Mouse (Mus musculus) lung, embryonic 15.5 days (tissue): ENCODE measurements around the gene Dock3. TPM values are rescaled to one million over a fixed set of nuclear protein-coding genes. Genes with fewer than 3 reads are reported as not detected.
A peak's percentile ranks its signal among the peaks of the same experiment; 100 is the strongest.

Experiments
- ATAC-seq: fragments of 200-750 bp; cut with Nextera tagmentation; 2 replicates; pipeline ENCODE4 v1.8.0; 2017; ENCODE audit warnings: moderate number of reproducible peaks, borderline replicate concordance; ENCODE audit not compliant: low FRiP score, low TSS enrichment; ENCODE audit errors: extremely low read depth
- H3K27ac ChIP-seq: fragments of 300-500 bp; sonication (generic); 2 replicates; pipeline ENCODE4 v1.5.1; 2015; ENCODE audit warnings: moderate library complexity, mild to moderate bottlenecking, inconsistent platforms
- H3K27me3 ChIP-seq: fragments of 300-500 bp; sonication (generic); 2 replicates; pipeline ENCODE4 v1.6.1; 2015; ENCODE audit warnings: inconsistent platforms
- H3K36me3 ChIP-seq: fragments of 300-500 bp; sonication (generic); 2 replicates; pipeline ENCODE4 v1.6.1; 2015; ENCODE audit warnings: inconsistent platforms
- H3K4me1 ChIP-seq: fragments of 300-500 bp; sonication (generic); 2 replicates; pipeline ENCODE4 v1.6.1; 2015; ENCODE audit warnings: inconsistent platforms
- H3K4me2 ChIP-seq: fragments of 300-500 bp; sonication (generic); 2 replicates; pipeline ENCODE4 v1.6.1; 2015; ENCODE audit warnings: inconsistent platforms, mild to moderate bottlenecking, moderate library complexity
- H3K4me3 ChIP-seq: fragments of 300-500 bp; sonication (generic); 2 replicates; pipeline ENCODE4 v1.5.1; 2015; ENCODE audit warnings: mild to moderate bottlenecking, inconsistent platforms
- H3K9ac ChIP-seq: fragments of 300-500 bp; sonication (generic); 2 replicates; pipeline ENCODE4 v1.6.1; 2015; ENCODE audit warnings: inconsistent platforms
- H3K9me3 ChIP-seq: fragments of 300-500 bp; sonication (generic); 2 replicates; pipeline ENCODE4 v1.6.1; 2016; ENCODE audit warnings: inconsistent platforms
- WGBS: fragments of 180-500 bp; shearing (Covaris S2); methylation state at CpG from one replicate; pipeline ENCODE4 v1.1.7; 2015; 5-methylcytosine and 5-hydroxymethylcytosine counted together
- polyA plus RNA-seq: library from polyadenylated mRNA; unstranded; fragments of >200 nt; fragmentation: Nextera tagmentation; extraction: Ambion mirVana; gene quantifications from 2 replicates; pipeline ENCODE4 v1.2.1, GENCODE M21; 2015

Dock3 gene
- polyA plus RNA-seq, 1 experiment from 2014 or later: 0.27 TPM

DNA sequence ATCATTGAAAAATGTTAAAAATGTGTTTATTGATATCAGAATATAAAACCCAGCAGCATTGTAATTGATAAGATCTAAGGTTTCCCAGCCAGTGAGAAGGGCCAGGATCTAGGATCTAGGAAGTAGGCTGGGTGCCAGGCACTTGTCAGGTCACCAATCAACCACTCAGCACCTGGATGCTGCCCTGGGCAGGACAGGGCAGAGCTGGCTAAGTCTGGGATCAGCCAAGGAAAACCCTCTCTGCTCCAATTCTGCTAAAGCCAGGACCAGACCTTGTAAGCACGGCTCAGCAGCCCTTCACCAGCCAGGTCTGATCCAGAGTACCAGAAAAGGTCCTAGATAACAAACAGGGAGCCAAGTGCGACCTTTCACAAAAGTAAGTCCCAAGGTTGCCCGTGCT is 23.2 kb upstream of the Dock3 start:
- WGBS: 75% methylated on average over 3 of the region's 3 CpGs
- H3K9ac ChIP-seq: no peak overlapping the region

DNA sequence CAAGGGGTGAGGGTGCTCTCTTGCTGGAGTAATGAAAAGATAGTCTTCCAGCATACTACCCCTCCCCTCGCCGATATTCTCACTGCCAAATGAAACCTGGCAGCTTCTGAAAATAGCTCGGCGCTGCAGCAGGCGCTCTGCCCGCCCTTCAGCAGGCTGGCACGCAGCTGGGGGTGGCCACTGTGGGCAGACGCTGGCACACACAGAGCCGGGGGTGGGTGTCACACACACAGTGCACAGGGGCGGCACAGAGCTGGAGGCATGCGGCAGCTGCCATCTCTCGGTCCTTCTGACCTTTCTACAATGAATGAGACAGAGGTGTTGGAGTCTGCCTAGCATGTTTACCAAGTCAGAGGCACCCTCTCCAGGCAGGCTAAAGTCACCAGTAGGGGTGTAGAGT is 22.8 kb upstream of the Dock3 start:
- ATAC-seq: no peak

More for the DNA sequence above, 23.2 kb upstream of the Dock3 start:
- Histone ChIP-seq H3K4me3 (no peak overlapping the region), H3K36me3 (no peaks in the 10 kb centered on the region), H3K4me1 (0 out of 2 replicates have a peak, but pooled peaks cover 2% of the 10 kb centered on the region), H3K27me3 (peaks cover 5% of the 10 kb centered on the region; the same call in 1 of the 2 replicates), H3K27ac (no peak overlapping the region), H3K4me2 (no peak overlapping the region), H3K9me3 (no peaks in the 10 kb centered on the region)
- ATAC-seq: no peak

DNA sequence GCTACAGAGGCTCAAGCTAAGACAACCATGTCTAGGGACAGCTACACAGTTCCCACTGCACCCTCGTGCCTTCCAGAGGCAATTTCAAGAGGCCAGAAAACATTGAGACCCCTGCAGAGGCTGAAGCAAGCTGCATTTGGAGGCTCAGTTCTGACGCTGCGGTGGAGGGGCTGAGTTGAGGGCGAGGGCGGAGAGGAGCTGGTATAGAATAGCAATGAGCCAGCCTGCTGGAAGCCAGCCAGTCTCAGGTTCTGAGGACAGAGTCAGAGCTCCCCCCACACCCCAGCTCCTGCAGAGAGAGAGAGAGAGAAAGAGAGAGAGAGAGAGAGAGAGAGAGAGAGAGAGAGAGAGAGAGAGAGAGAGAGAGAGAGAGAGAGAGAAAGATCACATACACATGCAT is 20.5 kb upstream of the Dock3 start:
- WGBS: 19% methylated on average over 5 of the region's 5 CpGs
- Histone ChIP-seq H3K36me3 (no peaks in the 10 kb centered on the region), H3K27me3 (peaks cover 5% of the 10 kb centered on the region; the same call in 1 of the 2 replicates), H3K9me3 (no peaks in the 10 kb centered on the region), H3K9ac (no peak overlapping the region), H3K4me3 (no peak overlapping the region), H3K4me2 (no peak overlapping the region), H3K4me1 (0 out of 2 replicates have a peak, but pooled peaks cover 2% of the 10 kb centered on the region), H3K27ac (no peak overlapping the region)
- ATAC-seq: no peak

More for the DNA sequence above, 22.8 kb upstream of the Dock3 start:
- no peaks in the 10 kb centered on the region for H3K9me3 ChIP-seq
- WGBS: 53% methylated on average over 12 of the region's 12 CpGs
- no peaks in the 10 kb centered on the region for H3K36me3 ChIP-seq
- H3K9ac ChIP-seq: no peak overlapping the region
- H3K27ac ChIP-seq: no peak overlapping the region
- 0 out of 2 replicates have a peak, but pooled peaks cover 2% of the 10 kb centered on the region for H3K4me1 ChIP-seq
- peaks cover 5% of the 10 kb centered on the region; the same call in 1 of the 2 replicates for H3K27me3 ChIP-seq
- H3K4me2 ChIP-seq: no peak overlapping the region
- H3K4me3 ChIP-seq: no peak overlapping the region

DNA sequence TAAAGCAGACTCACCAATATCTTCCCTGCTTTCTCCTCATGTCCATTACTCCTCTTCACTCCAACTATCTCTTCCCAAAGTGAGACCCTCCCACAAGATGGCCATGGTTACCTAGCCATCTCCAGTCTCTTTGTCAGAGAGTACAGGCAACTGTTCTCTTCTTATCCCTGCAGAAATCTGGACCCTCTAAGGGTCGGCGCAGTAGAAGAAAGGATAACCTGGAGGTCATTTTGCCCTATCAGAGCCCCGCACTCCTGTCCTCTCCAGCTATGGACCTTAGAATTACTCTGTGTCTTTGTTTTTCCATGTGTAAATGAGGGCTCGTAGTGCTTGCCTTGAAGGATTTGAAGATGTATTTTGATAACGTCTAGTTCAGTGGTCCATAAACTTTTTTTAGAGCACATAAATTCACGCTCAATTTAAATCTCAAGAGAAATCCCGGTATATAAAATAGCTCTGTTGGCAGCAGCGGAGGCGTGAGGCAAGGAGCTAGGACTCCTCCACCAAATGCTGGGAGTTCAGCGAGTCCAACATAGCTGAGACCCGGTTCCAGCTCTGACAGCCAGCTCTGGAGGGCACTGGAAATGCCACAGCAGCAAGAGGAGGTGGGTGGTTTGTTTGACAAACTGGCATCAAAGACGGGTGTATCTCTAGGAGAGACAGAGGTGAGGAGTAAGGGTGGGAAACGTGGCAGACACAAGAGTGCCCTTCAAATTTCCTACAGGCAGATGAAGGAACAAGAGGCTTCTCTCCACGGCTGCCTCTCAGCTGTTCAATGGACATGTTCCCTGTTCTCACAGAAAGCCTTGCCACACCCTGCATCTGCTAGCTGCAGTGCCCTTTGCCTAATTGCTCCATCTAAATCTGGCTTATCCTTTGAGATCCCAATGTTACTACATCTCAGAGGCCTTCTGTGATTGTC is 19.0 kb upstream of the Dock3 start:
- Histone ChIP-seq H3K27ac (no peak overlapping the region), H3K4me2 (no peak overlapping the region), H3K4me1 (0 out of 2 replicates have a peak, but pooled peaks cover 2% of the 10 kb centered on the region), H3K9ac (no peak overlapping the region), H3K36me3 (no peaks in the 10 kb centered on the region), H3K9me3 (no peaks in the 10 kb centered on the region), H3K4me3 (no peak overlapping the region), H3K27me3 (peaks cover 5% of the 10 kb centered on the region; the same call in 1 of the 2 replicates)
- 73% methylated on average over 14 of the region's 14 CpGs for WGBS
- ATAC-seq: no peak

DNA sequence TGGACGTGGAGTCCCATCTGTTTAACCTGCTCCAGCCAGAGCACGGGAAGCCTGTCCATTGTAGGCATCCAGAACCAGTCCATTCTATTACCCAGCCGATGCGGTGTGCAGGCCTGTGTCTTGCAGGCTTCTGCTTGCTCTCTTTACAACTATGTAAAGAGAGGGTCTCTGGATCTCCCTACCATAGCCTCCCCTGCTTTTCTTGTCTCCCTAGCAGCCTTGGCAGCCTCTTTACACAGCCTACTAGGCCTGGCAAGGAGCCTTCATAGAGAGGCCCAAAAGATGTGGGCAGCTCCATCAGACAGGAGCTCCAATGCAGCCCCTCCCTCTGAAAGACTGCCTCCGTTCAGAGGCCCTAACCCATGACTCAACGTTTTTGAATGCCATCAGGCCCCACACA is 17.4 kb upstream of the Dock3 start:
- Histone ChIP-seq H3K27ac (no peak overlapping the region), H3K9ac (no peak overlapping the region), H3K36me3 (no peaks in the 10 kb centered on the region), H3K4me1 (0 out of 2 replicates have a peak, but pooled peaks cover under 1% of the 10 kb centered on the region), H3K4me3 (no peak overlapping the region), H3K9me3 (no peaks in the 10 kb centered on the region), H3K4me2 (no peak overlapping the region), H3K27me3 (peaks cover 5% of the 10 kb centered on the region; the same call in 1 of the 2 replicates)
- WGBS: 62% methylated on average over 6 of the region's 6 CpGs
- ATAC-seq: no peak

DNA sequence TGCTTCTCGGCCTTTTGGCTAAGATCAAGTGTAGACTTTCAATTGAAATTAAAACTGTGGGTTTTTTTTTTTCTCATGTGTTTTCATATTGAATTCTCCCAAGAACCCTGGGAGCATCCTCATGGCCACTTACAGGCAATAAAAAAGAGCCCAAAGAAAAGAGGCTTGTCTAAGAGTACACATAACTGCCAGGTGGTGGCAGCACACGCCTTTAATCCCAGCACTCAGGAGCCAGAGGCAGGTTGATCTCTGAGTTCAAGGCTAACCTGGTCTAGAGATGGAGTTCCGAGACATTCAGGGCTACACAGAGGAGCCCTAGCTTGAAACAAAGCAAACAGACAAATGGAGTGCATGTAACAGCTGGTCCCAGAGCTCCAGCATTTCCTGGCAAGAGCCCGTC is 14.5 kb upstream of the Dock3 start:
- no peak overlapping the region for H3K9ac ChIP-seq
- H3K36me3 ChIP-seq: no peaks in the 10 kb centered on the region
- H3K9me3 ChIP-seq: no peaks in the 10 kb centered on the region
- H3K27me3 ChIP-seq: peaks cover 5% of the 10 kb centered on the region; the same call in 1 of the 2 replicates
- 49% methylated on average over 4 of the region's 4 CpGs for WGBS
- H3K4me1 ChIP-seq: no peaks in the 10 kb centered on the region
- H3K4me3 ChIP-seq: no peak overlapping the region
- no peak for ATAC-seq
- no peak overlapping the region for H3K4me2 ChIP-seq
- no peak overlapping the region for H3K27ac ChIP-seq

DNA sequence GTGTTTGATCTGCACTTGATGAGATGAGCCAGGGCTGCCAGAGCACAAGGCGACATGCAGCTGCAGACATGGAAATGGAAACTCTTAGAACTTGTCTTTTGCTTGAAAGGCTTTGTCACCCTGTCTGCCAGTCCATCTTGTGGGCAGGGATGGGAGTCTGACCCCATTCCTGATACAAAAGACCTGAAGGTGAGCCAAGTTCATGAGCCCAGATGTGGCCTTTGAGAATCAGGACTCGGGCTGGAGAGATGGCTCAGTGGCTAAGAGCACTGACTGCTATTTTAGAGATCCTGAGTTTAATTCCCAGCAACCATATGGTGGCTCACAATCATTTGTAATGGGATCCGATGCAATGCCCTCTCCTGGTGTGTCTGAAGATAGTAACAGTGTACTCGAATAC is 13.6 kb upstream of the Dock3 start:
- no peaks in the 10 kb centered on the region for H3K9me3 ChIP-seq
- H3K27ac ChIP-seq: no peak overlapping the region
- no peaks in the 10 kb centered on the region for H3K36me3 ChIP-seq
- no peak overlapping the region for H3K9ac ChIP-seq
- H3K4me2 ChIP-seq: no peak overlapping the region
- no peaks in the 10 kb centered on the region for H3K4me1 ChIP-seq
- WGBS: 82% methylated on average over 4 of the region's 4 CpGs
- H3K4me3 ChIP-seq: no peak overlapping the region
- no peaks in the 10 kb centered on the region for H3K27me3 ChIP-seq
- no peak for ATAC-seq

DNA sequence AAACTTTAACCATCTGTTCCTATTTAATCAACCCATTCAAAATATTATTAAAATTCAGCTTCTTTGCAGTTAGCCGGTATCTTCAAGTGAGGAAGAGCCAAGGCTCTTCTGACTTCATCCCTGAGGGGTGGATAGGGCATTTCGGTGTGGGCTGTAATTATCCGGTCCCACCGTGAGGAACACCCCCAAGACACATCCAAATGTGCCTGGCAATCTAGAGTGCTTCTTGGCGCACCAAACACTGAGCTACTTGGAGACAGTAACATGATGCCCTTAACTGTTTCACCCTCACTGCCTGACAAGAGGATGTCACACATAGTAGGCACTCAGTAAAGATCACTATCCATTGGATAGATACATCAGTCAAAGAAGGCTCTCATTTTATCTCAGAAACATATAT is 4.4 kb upstream of the Dock3 start:
- H3K9me3 ChIP-seq: no peaks in the 10 kb centered on the region
- ATAC-seq: no peak
- peaks cover 86% of the 10 kb centered on the region for H3K27me3 ChIP-seq
- WGBS: 73% methylated on average over 5 of the region's 5 CpGs
- no peak overlapping the region for H3K4me3 ChIP-seq
- H3K9ac ChIP-seq: no peak overlapping the region
- no peak overlapping the region for H3K27ac ChIP-seq
- peaks cover 10% of the 10 kb centered on the region for H3K4me1 ChIP-seq
- H3K36me3 ChIP-seq: no peaks in the 10 kb centered on the region
- H3K4me2 ChIP-seq: no peak overlapping the region

DNA sequence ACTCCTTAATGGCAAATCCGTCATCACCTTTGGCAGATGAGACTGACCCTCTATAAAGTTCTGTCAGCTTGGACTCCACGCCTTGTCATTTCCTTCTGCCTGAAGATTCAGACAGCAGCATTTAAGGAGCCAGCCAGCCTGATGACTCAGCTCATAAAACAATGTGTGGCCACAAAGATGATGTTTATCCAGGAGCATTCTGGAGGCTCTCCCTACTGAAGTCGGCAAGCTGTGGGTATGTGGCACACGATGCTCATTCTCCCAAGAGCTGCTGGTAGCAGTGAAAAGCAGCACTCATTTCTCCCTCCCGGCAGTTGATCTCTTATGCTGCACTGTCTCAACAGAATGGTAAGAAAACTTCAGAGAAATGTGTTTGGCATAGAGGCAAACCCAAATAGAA is 3.6 kb upstream of the Dock3 start:
- no peaks in the 10 kb centered on the region for H3K9me3 ChIP-seq
- no peak overlapping the region for H3K4me3 ChIP-seq
- H3K36me3 ChIP-seq: no peaks in the 10 kb centered on the region
- H3K27ac ChIP-seq: no peak overlapping the region
- no peak overlapping the region for H3K9ac ChIP-seq
- H3K4me2 ChIP-seq: no peak overlapping the region
- H3K4me1 ChIP-seq: peaks cover 12% of the 10 kb centered on the region
- peaks cover 91% of the 10 kb centered on the region for H3K27me3 ChIP-seq
- ATAC-seq: no peak
- 41% methylated on average over 5 of the region's 5 CpGs for WGBS

DNA sequence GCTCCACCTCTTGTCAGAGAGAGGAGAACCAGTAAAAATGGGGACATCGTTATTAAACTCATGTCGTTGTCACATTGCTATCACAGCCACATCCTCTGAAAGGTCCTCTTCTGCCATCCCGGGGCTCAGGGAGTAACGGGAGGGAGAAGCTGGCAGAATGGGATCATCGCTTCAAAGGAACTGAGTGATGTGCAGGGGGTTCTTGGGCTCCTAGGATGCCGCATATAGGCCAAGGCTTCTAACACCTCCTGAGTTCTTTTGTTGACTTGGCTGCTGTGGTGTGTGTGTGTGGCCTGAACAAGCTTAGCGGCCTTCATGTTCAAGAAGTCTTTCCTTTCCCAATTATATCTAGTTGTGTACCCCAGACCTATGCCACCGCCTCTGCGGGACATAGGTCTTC is 431 bp upstream of the Dock3 start:
- H3K4me3 ChIP-seq: peak overlapping the region; percentile 53
- ATAC-seq: peak; percentile 27; the same call in 1 of the 2 replicates
- H3K36me3 ChIP-seq: no peaks in the 10 kb centered on the region
- H3K27me3 ChIP-seq: peaks cover 93% of the 10 kb centered on the region
- 19% methylated on average over 9 of the region's 9 CpGs for WGBS
- peak overlapping the region; percentile 96 for H3K4me2 ChIP-seq
- H3K9ac ChIP-seq: 0 out of 2 replicates have a peak overlapping the region, but pooled peaks have one; percentile 13
- no peak overlapping the region for H3K27ac ChIP-seq
- H3K4me1 ChIP-seq: peaks cover 12% of the 10 kb centered on the region
- no peaks in the 10 kb centered on the region for H3K9me3 ChIP-seq

DNA sequence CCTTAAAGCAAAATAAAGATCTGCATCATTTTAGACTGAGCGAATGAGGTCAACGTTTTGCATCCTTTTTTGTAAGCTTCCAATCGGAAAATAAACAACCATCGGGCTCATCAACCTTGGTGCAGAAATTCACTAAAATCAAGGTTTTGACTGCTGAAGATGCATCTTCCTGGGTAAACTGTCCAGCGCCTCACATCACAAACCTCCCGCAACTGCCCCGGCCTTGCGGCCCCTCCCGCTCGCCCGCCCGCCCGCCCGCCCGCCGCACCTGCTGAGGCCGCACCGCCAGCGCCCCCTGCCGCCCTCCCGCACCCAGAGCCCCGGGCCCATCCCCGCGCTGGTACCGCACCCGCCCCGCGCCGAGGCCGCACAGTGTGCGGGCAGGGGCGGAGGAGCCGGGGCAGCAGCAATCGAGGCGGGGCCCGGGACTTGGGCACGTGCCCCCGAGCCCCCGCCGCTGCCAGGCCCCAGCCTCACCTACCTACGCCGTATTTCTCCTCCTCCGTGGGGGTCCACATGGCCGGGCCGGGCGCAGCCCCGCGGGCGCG is 644 bp downstream of the Dock3 start:
- no peaks in the 10 kb centered on the region for H3K36me3 ChIP-seq
- no peak overlapping the region for H3K27ac ChIP-seq
- ATAC-seq: peak; percentile 39; the same call in 1 of the 2 replicates
- H3K27me3 ChIP-seq: peaks cover 92% of the 10 kb centered on the region
- 2% methylated on average over 44 of the region's 50 CpGs for WGBS
- no peaks in the 10 kb centered on the region for H3K9me3 ChIP-seq
- peaks cover 12% of the 10 kb centered on the region for H3K4me1 ChIP-seq
- peak overlapping the region; percentile 53 for H3K4me3 ChIP-seq
- peak overlapping the region; percentile 96 for H3K4me2 ChIP-seq
- no peak overlapping the region; the same call in 1 of the 2 replicates for H3K9ac ChIP-seq

DNA sequence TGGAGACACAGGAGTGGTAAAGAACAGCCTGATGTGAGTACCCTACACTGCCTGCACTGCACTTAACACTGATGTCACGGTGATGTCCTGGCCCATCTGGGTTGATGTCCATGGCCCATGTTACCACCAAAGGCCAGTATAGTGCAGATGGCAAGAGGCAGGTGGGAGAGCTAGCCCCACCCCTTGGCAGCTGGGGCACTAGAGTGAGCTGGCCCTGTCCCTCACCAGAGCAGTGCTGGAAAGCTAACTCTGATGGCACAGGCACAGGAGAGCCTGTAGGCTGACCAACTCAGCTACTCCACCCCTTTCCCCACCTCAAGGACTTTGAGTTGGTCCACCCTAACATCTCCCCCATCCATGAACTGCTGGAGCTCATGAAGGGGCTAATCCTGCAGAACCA is 7.1 kb downstream of the Dock3 start:
- Histone ChIP-seq H3K27me3 (peaks cover 42% of the 10 kb centered on the region), H3K27ac (no peak overlapping the region), H3K9me3 (no peaks in the 10 kb centered on the region), H3K36me3 (no peaks in the 10 kb centered on the region), H3K9ac (no peak overlapping the region), H3K4me1 (no peaks in the 10 kb centered on the region), H3K4me3 (no peak overlapping the region), H3K4me2 (no peak overlapping the region)
- no peak for ATAC-seq
- WGBS: 70% methylated on average over 1 of the region's 1 CpGs
